Mouse (Mus musculus) midbrain, postnatal 0 days (tissue): ENCODE measurements around the gene Dennd1a. TPM values are rescaled to one million over a fixed set of nuclear protein-coding genes. Genes with fewer than 3 reads are reported as not detected.

Experiments
- ATAC-seq: fragments of 200-750 bp; cut with Nextera tagmentation; 2 replicates; pipeline ENCODE4 v1.8.0; 2017; ENCODE audit warnings: moderate number of reproducible peaks, mild to moderate bottlenecking, moderate TSS enrichment, moderate library complexity; ENCODE audit not compliant: low FRiP score
- DNase-seq: peaks from one replicate; pipeline ENCODE4 v3.0.0-alpha.2; 2015; ENCODE audit warnings: low spot score
- H3K27ac ChIP-seq: fragments of 300-500 bp; sonication (generic); 2 replicates; pipeline ENCODE4 v1.5.1; 2014; ENCODE audit warnings: low read depth, mild to moderate bottlenecking, low read length, mixed read lengths
- H3K27me3 ChIP-seq: fragments of 300-500 bp; sonication (generic); 2 replicates; pipeline ENCODE4 v1.6.1; 2014; ENCODE audit warnings: low read length, control low read depth, mixed read lengths; ENCODE audit not compliant: insufficient read depth
- H3K36me3 ChIP-seq: fragments of 300-500 bp; sonication (generic); 2 replicates; pipeline ENCODE4 v1.6.1; 2014; ENCODE audit warnings: low read length, control low read depth, mixed read lengths; ENCODE audit not compliant: insufficient read depth
- H3K4me1 ChIP-seq: fragments of 300-500 bp; sonication (generic); 2 replicates; pipeline ENCODE4 v1.6.1; 2014; ENCODE audit warnings: mild to moderate bottlenecking, control low read depth, antibody characterized with exemption, low read length, mixed read lengths; ENCODE audit not compliant: insufficient read depth
- H3K4me2 ChIP-seq: fragments of 300-500 bp; sonication (generic); 2 replicates; pipeline ENCODE4 v1.6.1; 2014; ENCODE audit warnings: low read depth, mild to moderate bottlenecking, low read length, mixed read lengths; ENCODE audit not compliant: poor library complexity, severe bottlenecking
- H3K4me3 ChIP-seq: fragments of 300-500 bp; sonication (generic); 2 replicates; pipeline ENCODE4 v1.5.1; 2014; ENCODE audit warnings: low read depth, mild to moderate bottlenecking, low read length, moderate library complexity
- H3K9ac ChIP-seq: fragments of 300-500 bp; sonication (generic); replicated peaks from 2 replicates; pipeline ENCODE4 v1.6.1; 2014; ENCODE audit warnings: mild to moderate bottlenecking, low read length, moderate library complexity, mixed read lengths; ENCODE audit not compliant: poor library complexity, severe bottlenecking
- H3K9me3 ChIP-seq: fragments of 300-500 bp; sonication (generic); 2 replicates; pipeline ENCODE4 v1.6.1; 2016; ENCODE audit warnings: low read length, control low read depth
- CTCF ChIP-seq: IDR thresholded peaks from 2 replicates; pipeline ENCODE4 v1.5.1; 2016; ENCODE audit warnings: antibody characterized with exemption, mild to moderate bottlenecking
- WGBS: fragments of 180-500 bp; shearing (Covaris S2); extraction: QIAGEN DNeasy Blood & Tissue Kit; methylation state at CpG from one replicate; pipeline ENCODE4 v1.1.7; 2014; 5-methylcytosine and 5-hydroxymethylcytosine counted together
- polyA plus RNA-seq: library from polyadenylated mRNA; unstranded; fragments of >200 nt; fragmentation: Nextera tagmentation; extraction: Ambion mirVana; gene quantifications from 2 replicates; pipeline ENCODE4 v1.2.1, GENCODE M21; 2015
- total RNA-seq: library from RNA; depleted of rRNA; stranded (reverse); fragments of >200 nt; gene quantifications from 2 replicates; pipeline ENCODE4 v1.2.3, GENCODE M21; 2014

Dennd1a gene
- total and polyA plus RNA-seq, 2 experiments from 2014 or later: 15.9 to 51.1 TPM

DNA sequence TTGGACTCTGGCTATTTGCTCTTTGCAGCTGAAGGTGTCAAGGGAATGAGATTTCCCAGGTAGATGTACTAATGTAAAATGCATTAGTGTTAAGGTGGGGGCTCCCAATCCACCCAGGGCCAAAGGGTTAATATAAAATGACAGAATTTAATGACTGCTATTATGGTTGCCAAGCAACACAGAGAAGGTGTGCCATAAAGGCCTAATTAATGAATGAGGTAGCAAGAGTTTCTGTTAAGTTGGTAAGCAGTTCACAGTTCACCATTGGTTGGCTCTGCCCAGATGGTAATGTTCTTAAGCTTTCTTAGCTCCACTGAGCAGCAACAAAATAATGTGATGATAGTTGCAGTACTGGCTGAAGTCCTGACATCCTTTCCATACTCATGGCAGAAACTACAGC lies 190.9 kb downstream of the Dennd1a start:
- Histone ChIP-seq H3K4me2 (no peak overlapping the region), H3K4me3 (no peak overlapping the region), H3K9ac (no peak overlapping the region), H3K36me3 (no peaks in the 10 kb centered on the region), H3K27me3 (no peaks in the 10 kb centered on the region), H3K9me3 (no peaks in the 10 kb centered on the region), H3K4me1 (peaks cover 3% of the 10 kb centered on the region; the same call in 1 of the 2 replicates), H3K27ac (no peak overlapping the region)
- TF ChIP-seq CTCF: no peak
- DNase-seq (no peak), ATAC-seq (no peak)

- no peak for ATAC-seq
- no peaks in the 10 kb centered on the region for H3K27me3 ChIP-seq
- no peaks in the 10 kb centered on the region for H3K36me3 ChIP-seq
- no peak overlapping the region for H3K4me2 ChIP-seq
- H3K4me1 ChIP-seq: peaks cover 3% of the 10 kb centered on the region; the same call in 1 of the 2 replicates
- 28% methylated on average over 2 of the region's 2 CpGs for WGBS
- no peak overlapping the region for H3K4me3 ChIP-seq
- TF ChIP-seq CTCF: no peak
- no peak overlapping the region for H3K9ac ChIP-seq
- no peak overlapping the region for H3K27ac ChIP-seq
- no peaks in the 10 kb centered on the region for H3K9me3 ChIP-seq
- DNase-seq: no peak
Observed at GRCm38 (mm10) chr2:38094380-38095163, 192.6 kb downstream of the Dennd1a start.

DNA sequence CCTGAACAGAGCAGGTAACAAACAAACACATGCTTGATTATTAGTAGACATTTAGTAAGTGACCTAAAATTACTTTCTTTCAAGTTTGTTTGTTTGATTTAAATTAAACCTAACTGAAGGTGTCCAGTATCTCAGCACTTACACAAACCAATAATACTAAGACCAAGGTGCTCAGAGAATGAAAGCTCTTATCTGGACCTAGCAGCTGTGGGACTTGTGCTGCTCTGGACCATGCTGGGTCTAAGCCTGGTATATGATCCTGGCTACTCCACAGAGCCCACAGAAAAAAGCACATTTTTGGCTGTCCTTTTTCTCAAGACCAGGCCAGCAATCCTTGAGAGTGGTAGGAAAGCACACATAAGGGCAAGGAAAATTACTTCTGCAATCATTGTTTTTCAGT lies 193.2 kb downstream of the Dennd1a start:
- no peak overlapping the region for H3K27ac ChIP-seq
- no peak for TF ChIP-seq CTCF
- H3K4me2 ChIP-seq: no peak overlapping the region
- H3K9ac ChIP-seq: no peak overlapping the region
- H3K36me3 ChIP-seq: no peaks in the 10 kb centered on the region
- H3K27me3 ChIP-seq: no peaks in the 10 kb centered on the region
- DNase-seq (no peak), ATAC-seq (no peak)
- no peaks in the 10 kb centered on the region for H3K9me3 ChIP-seq
- no peaks in the 10 kb centered on the region for H3K4me1 ChIP-seq
- H3K4me3 ChIP-seq: no peak overlapping the region

- H3K4me1 ChIP-seq: no peaks in the 10 kb centered on the region
- no peaks in the 10 kb centered on the region for H3K9me3 ChIP-seq
- no peak overlapping the region for H3K4me2 ChIP-seq
- ATAC-seq: no peak
- TF ChIP-seq CTCF: no peak
- 89% methylated on average over 3 of the region's 3 CpGs for WGBS
- no peak overlapping the region for H3K27ac ChIP-seq
- no peak for DNase-seq
- H3K9ac ChIP-seq: no peak overlapping the region
- H3K36me3 ChIP-seq: no peaks in the 10 kb centered on the region
- H3K27me3 ChIP-seq: no peaks in the 10 kb centered on the region
- no peak overlapping the region for H3K4me3 ChIP-seq
Observed at GRCm38 (mm10) chr2:38093242-38093641, 193.9 kb downstream of the Dennd1a start.

- Histone ChIP-seq H3K27me3 (no peaks in the 10 kb centered on the region), H3K9me3 (no peaks in the 10 kb centered on the region), H3K4me3 (no peak overlapping the region), H3K9ac (no peak overlapping the region), H3K36me3 (no peaks in the 10 kb centered on the region), H3K4me2 (no peak overlapping the region), H3K27ac (no peak overlapping the region), H3K4me1 (no peaks in the 10 kb centered on the region)
- TF ChIP-seq CTCF: no peak
- DNase-seq (no peak), ATAC-seq (no peak)
- 70% methylated on average over 1 of the region's 1 CpGs for WGBS
Observed at GRCm38 (mm10) chr2:38088346-38088745, 198.8 kb downstream of the Dennd1a start.

DNA sequence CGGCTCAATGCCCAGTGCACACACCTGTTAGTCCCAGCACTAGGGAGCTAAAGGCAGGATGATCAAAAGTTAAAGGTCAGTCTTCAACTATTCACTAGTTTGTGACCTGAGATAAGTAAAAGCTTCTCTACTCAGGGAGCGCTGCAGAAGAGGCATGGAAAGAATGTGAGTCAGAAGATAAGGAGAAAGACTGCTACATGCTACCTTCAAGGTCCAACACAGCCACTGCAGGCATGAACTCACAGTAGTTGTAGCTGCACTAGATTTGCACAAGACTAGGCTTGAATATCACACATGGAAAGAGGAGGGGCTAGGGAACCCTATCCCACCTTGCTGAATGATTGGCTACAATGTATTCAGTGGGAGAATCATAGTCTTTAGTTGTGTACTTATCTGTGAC lies 202.1 kb downstream of the Dennd1a start:
- Histone ChIP-seq H3K9me3 (no peaks in the 10 kb centered on the region), H3K27me3 (no peaks in the 10 kb centered on the region), H3K36me3 (no peaks in the 10 kb centered on the region), H3K4me2 (no peak overlapping the region), H3K27ac (no peak overlapping the region), H3K4me3 (no peak overlapping the region), H3K9ac (no peak overlapping the region), H3K4me1 (no peaks in the 10 kb centered on the region)
- ATAC-seq (no peak), DNase-seq (no peak)
- 97% methylated on average over 2 of the region's 2 CpGs for WGBS
- no peak for TF ChIP-seq CTCF
